Mouse (Mus musculus) heart, postnatal 0 days (tissue): ENCODE measurements around the gene Krtap1-3. TPM values are rescaled to one million over a fixed set of nuclear protein-coding genes. Genes with fewer than 3 reads are reported as not detected.
"Not testable (repeated sequence)": the region's sequence is repeated elsewhere in the genome, so short reads cannot be mapped to it uniquely, and the experiment has no call there.

Experiments
- ATAC-seq: fragments of 200-750 bp; cut with Nextera tagmentation; 2 replicates; pipeline ENCODE4 v1.8.0; 2017; ENCODE audit warnings: low read depth, moderate number of reproducible peaks, moderate library complexity; ENCODE audit not compliant: insufficient read depth
- DNase-seq: peaks from one replicate; pipeline ENCODE4 v3.0.0-alpha.2; 2016; ENCODE audit warnings: low spot score
- H3K27ac ChIP-seq: fragments of 300-500 bp; sonication (generic); 2 replicates; pipeline ENCODE4 v1.5.1; 2014; ENCODE audit warnings: low read depth, mild to moderate bottlenecking
- H3K27me3 ChIP-seq: fragments of 300-500 bp; sonication (generic); 2 replicates; pipeline ENCODE4 v1.6.1; 2014; ENCODE audit warnings: low read length, mixed read lengths; ENCODE audit not compliant: control insufficient read depth, insufficient read depth
- H3K36me3 ChIP-seq: fragments of 300-500 bp; sonication (generic); replicated peaks from 2 replicates; pipeline ENCODE4 v1.6.1; 2014; ENCODE audit warnings: low read length, mixed read lengths; ENCODE audit not compliant: control insufficient read depth, insufficient read depth
- H3K4me1 ChIP-seq: fragments of 300-500 bp; sonication (generic); 2 replicates; pipeline ENCODE4 v1.6.1; 2014; ENCODE audit warnings: antibody characterized with exemption; ENCODE audit not compliant: control insufficient read depth, insufficient read depth
- H3K4me2 ChIP-seq: fragments of 300-500 bp; sonication (generic); 2 replicates; pipeline ENCODE4 v1.6.1; 2014; ENCODE audit warnings: low read depth, mild to moderate bottlenecking, low read length, moderate library complexity
- H3K4me3 ChIP-seq: fragments of 300-500 bp; sonication (generic); 2 replicates; pipeline ENCODE4 v1.5.1; 2014; ENCODE audit warnings: low read depth, low read length
- H3K9ac ChIP-seq: fragments of 300-500 bp; sonication (generic); replicated peaks from 2 replicates; pipeline ENCODE4 v1.6.1; 2014; ENCODE audit warnings: low read depth, low read length, mixed read lengths
- H3K9me3 ChIP-seq: fragments of 300-500 bp; sonication (generic); replicated peaks from 2 replicates; pipeline ENCODE4 v1.6.1; 2016; ENCODE audit warnings: low read length; ENCODE audit not compliant: control insufficient read depth
- CTCF ChIP-seq: IDR thresholded peaks from 2 replicates; pipeline ENCODE4 v1.5.1; 2016; ENCODE audit warnings: antibody characterized with exemption, control low read depth, low read depth
- EP300 ChIP-seq: IDR thresholded peaks from 2 replicates; pipeline ENCODE4 v1.6.1; 2016; ENCODE audit warnings: antibody characterized with exemption, low read depth
- WGBS: fragments of 180-500 bp; shearing (Covaris S2); extraction: QIAGEN DNeasy Blood & Tissue Kit; methylation state at CpG from one replicate; pipeline ENCODE4 v1.1.7; 2014; 5-methylcytosine and 5-hydroxymethylcytosine counted together
- polyA plus RNA-seq: library from polyadenylated mRNA; unstranded; fragments of >200 nt; fragmentation: Nextera tagmentation; extraction: Ambion mirVana; gene quantifications from 2 replicates; pipeline ENCODE4 v1.2.1, GENCODE M21; 2015
- total RNA-seq: library from RNA; depleted of rRNA; stranded (reverse); fragments of >200 nt; gene quantifications from 2 replicates; pipeline ENCODE4 v1.2.3, GENCODE M21; 2014; ENCODE audit warnings: low replicate concordance

Krtap1-3 gene
- total and polyA plus RNA-seq, 2 experiments from 2014 or later = not detected

DNA sequence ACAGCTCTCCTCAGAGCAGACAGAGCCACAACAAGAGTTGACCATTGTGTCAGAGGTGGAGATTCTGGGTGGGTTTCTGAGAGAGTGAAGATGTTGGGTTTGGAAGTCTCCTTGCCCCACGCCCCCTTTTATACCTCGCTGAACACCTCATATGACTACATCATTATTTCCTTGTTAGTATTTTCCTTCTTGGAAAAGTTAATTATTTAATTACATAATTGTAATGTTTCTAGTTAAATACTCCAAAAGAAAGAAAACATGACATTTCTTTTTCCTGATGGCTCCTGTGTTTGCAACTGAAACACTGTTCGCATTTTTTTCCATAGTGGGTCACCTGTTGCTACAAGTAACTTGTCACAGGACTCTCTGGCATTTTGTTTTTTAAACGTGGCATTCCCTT lies 37.0 kb upstream of the Krtap1-3 start, which contains the start of gene Krtap4-1:
Gene Krtap4-1, minus strand, starts transcription at position 101 of the 400 bp plus-strand sequence.
- Histone ChIP-seq H3K9ac (no peak within 1 kb of the TSS), H3K36me3 (no peaks in the 10 kb centered on the region), H3K27ac (no peak within 1 kb of the TSS), H3K4me2 (no peak within 1 kb of the TSS), H3K4me3 (no peak within 1 kb of the TSS), H3K4me1 (no peaks in the 10 kb centered on the region), H3K27me3 (no peaks in the 10 kb centered on the region), H3K9me3 (no peaks in the 10 kb centered on the region)
- TF ChIP-seq EP300 (no peak), CTCF (no peak)
- no peak for DNase-seq
- 78% methylated on average over 4 of the region's 4 CpGs for WGBS
- ATAC-seq = no peak

DNA sequence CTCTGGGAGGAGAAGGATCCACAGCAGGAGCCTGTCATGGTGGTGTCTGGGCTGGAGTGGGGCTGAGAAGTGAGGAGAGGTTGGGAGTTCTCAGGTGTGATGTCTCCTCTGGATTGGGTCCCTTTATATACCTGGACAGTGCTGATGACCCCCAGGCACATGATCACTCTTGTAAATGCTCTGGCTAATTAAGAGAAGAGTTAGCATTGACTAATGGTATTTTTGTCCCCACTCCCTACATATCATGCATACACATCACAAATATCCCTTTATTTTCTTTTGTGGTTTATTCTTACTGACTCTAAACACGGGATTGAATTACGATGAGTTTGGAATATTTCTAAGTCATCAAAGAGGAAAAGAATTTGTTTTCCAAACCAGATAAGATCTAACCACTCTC lies 29.2 kb upstream of the Krtap1-3 start, which contains the start of gene Gm11562:
Gene Gm11562, minus strand, starts transcription at position 101 of the 400 bp plus-strand sequence.
- no peak within 1 kb of the TSS for H3K4me3 ChIP-seq
- DNase-seq (no peak), ATAC-seq (no peak)
- 83% methylated on average over 2 of the region's 2 CpGs for WGBS
- H3K4me1 ChIP-seq = no peaks in the 10 kb centered on the region
- H3K9ac ChIP-seq = no peak within 1 kb of the TSS
- TF ChIP-seq CTCF (no peak), EP300 (no peak)
- H3K27me3 ChIP-seq = no peaks in the 10 kb centered on the region
- no peak within 1 kb of the TSS for H3K27ac ChIP-seq
- no peak within 1 kb of the TSS for H3K4me2 ChIP-seq
- H3K9me3 ChIP-seq = no peaks in the 10 kb centered on the region
- H3K36me3 ChIP-seq = no peaks in the 10 kb centered on the region

DNA sequence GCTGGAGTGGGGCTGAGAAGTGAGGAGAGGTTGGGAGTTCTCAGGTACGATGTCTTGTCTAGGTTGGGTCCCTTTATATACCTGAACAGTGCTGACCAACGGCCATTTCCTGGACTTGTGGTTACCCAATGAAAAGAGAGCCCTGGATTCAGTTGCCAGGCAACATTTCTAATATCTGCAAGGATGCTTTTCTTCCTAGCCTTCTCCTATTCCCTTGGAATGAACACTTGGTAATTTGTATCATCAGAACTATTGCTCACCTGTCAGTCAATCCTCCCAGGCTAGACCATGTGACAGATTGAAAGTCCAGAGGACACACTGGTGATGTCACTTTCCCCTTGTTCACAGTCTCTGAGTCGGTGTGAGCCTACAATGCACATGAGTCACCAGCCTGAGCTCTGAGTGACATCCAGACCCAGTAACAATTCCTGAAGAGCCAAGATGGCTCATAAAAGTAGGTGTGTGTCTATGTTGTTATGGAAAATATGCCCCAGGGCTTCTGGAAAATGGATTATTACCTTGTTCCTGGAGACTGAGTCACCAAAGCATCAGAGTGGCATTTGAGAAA lies 23.7 kb upstream of the Krtap1-3 start, which contains the start of gene Krtap2-4:
Gene Krtap2-4, minus strand, starts transcription at position 51 of the 568 bp plus-strand sequence.
- Histone ChIP-seq H3K9ac (no peak within 1 kb of the TSS), H3K27me3 (no peaks in the 10 kb centered on the region), H3K36me3 (no peaks in the 10 kb centered on the region), H3K4me2 (no peak within 1 kb of the TSS), H3K9me3 (no peaks in the 10 kb centered on the region), H3K4me3 (no peak within 1 kb of the TSS), H3K4me1 (no peaks in the 10 kb centered on the region), H3K27ac (no peak within 1 kb of the TSS)
- 45% methylated on average over 3 of the region's 3 CpGs for WGBS
- no peak for DNase-seq
- ATAC-seq = no peak
- TF ChIP-seq CTCF = no peak
- no peak for TF ChIP-seq EP300

DNA sequence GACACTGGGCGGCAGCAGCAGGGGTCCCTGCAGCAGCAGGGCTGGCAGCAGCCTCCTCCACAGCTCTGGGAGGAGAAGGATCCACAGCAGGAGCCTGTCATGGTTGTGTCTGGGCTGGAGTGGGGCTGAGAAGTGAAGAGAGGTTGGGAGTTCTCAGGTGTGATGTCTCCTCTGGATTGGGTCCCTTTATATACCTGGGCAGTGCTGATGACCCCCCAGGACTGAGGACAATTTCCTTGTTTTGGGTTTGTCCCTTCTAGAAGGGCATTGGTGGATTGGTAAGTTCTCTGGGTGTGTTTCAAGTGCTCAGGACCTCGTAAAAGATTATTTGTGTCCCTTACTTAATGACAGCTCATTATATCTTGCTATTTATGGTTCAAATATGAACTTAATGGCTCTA lies 18.9 kb upstream of the Krtap1-3 start, which contains the start of gene Gm11937:
Gene Gm11937, minus strand, starts transcription at position 101 of the 400 bp plus-strand sequence.
- H3K27ac ChIP-seq, H3K36me3 ChIP-seq, H3K4me3 ChIP-seq, H3K9me3 ChIP-seq, H3K4me2 ChIP-seq, H3K27me3 ChIP-seq, DNase-seq, H3K9ac ChIP-seq, H3K4me1 ChIP-seq, ATAC-seq: not testable (repeated sequence)
- 51% methylated on average over 1 of the region's 2 CpGs for WGBS

DNA sequence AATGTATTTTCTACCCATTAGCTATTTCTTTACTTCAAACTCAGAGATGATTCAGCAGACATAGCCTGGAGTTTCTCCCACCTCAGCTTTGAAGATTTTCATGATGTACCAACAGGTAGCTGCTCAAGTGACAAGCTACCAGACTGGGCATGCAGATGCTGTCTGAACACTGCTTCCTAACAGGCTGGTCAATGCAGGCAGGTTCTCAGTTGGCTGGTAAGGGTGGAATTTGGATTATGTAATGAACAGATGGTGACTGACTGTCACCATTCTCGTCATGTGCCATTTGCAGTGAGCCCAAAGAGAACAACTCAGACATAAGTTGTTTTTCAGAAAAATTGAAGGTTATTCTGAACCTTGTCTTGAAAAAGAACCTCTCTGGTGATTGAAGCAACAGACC lies 18.0 kb upstream of the Krtap1-3 start:
- TF ChIP-seq EP300 (no peak), CTCF (no peak)

DNA sequence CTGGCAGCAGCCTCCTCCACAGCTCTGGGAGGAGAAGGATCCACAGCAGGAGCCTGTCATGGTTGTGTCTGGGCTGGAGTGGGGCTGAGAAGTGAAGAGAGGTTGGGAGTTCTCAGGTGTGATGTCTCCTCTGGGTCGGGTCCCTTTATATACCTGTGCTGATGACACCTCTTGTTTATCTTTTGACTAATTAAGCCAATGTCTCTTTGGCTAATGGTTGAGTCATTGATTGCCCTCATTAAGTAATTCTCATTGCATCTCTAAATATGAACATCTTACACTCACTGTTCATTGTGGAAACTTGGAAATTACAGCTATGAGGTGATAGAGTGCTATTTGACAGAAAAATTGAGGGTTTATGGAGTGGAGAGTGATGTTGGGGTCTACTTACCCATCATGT lies 12.1 kb upstream of the Krtap1-3 start, which contains the start of gene Gm11938:
Gene Gm11938, minus strand, starts transcription at position 101 of the 400 bp plus-strand sequence.
- WGBS = 25% methylated on average over 1 of the region's 1 CpGs
- not testable (repeated sequence) for H3K9me3 ChIP-seq, H3K4me3 ChIP-seq, H3K9ac ChIP-seq, DNase-seq, H3K27ac ChIP-seq, H3K27me3 ChIP-seq, H3K4me1 ChIP-seq, H3K36me3 ChIP-seq, H3K4me2 ChIP-seq, ATAC-seq

More for the DNA sequence above, 18.0 kb upstream of the Krtap1-3 start:
- ATAC-seq (no peak), DNase-seq (no peak)
- 62% methylated on average over 1 of the region's 1 CpGs for WGBS
- H3K4me1 ChIP-seq = no peaks in the 10 kb centered on the region
- no peak overlapping the region for H3K4me3 ChIP-seq
- H3K9me3 ChIP-seq = no peaks in the 10 kb centered on the region
- H3K27me3 ChIP-seq = no peaks in the 10 kb centered on the region
- H3K36me3 ChIP-seq = no peaks in the 10 kb centered on the region
- H3K4me2 ChIP-seq = no peak overlapping the region
- H3K9ac ChIP-seq = no peak overlapping the region
- H3K27ac ChIP-seq = no peak overlapping the region

DNA sequence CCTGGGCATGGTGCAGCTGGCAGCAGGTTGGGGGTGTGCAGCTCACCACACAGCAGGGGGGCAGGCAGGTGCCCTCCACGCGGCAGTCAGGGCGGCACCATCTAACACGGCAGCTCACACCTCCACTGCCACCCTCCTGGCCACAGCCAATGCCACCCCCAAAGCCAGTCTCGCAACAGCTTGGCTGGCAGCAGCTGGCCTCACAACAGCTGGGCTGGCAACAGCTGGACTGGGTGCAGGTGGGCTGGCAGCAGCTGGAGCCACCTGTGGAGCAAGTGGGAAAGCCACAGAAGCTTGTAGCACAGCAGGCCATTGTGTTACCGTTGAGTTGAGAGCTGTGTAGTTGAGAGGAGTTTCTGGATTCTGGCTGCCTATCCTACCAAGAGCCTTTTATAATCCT lies 6.6 kb upstream of the Krtap1-3 start, which contains the start of gene Krtap9-3:
Gene Krtap9-3, minus strand, starts transcription at position 364 of the 400 bp plus-strand sequence.
- 75% methylated on average over 6 of the region's 6 CpGs for WGBS
- not testable (repeated sequence) for H3K4me3 ChIP-seq, H3K27ac ChIP-seq, ATAC-seq, DNase-seq, H3K27me3 ChIP-seq, H3K9ac ChIP-seq, H3K4me1 ChIP-seq, H3K4me2 ChIP-seq, H3K9me3 ChIP-seq, H3K36me3 ChIP-seq
